Mouse (Mus musculus): ENCODE data around the gene Cd7.
A peak's percentile ranks its signal among the peaks of the same experiment; 100 is the strongest.

Cd7 gene

GRCm38 (mm10) chr11:120990951-120991526, 48.2 kb downstream of the Cd7 start, which contains the start of gene Csnk1d:
Gene Csnk1d (minus strand): TSS chr11:120991330.
- DNase-seq (ENCODE audit: low read depth, low spot score) = peak; percentile 98

- DNase-seq (ENCODE audit: low read depth, low spot score) = peak; percentile 58
Observed at GRCm38 (mm10) chr11:120990126-120990781, 49.0 kb downstream of the Cd7 start.

- peak; percentile 22 for DNase-seq (ENCODE audit: low read depth, low spot score)
Observed at GRCm38 (mm10) chr11:120989523-120989922, 49.7 kb downstream of the Cd7 start.

- peak; percentile 39 for DNase-seq (ENCODE audit: low read depth, low spot score)
Observed at GRCm38 (mm10) chr11:120988410-120988809, 50.8 kb downstream of the Cd7 start.

GRCm38 (mm10) chr11:120987608-120988007, 51.6 kb downstream of the Cd7 start:
- no peak for DNase-seq (ENCODE audit: low read depth, low spot score)
